Mouse (Mus musculus): ENCODE data around the gene Hdac4.
A peak's percentile ranks its signal among the peaks of the same experiment; 100 is the strongest.

The Hdac4 gene

GRCm38 (mm10) chr1:92100371-92100891 lies 95.1 kb downstream of the Hdac4 start:
- peak; percentile 98 for DNase-seq (ENCODE audit: low spot score)

GRCm38 (mm10) chr1:92099964-92100363 lies 95.5 kb downstream of the Hdac4 start:
- DNase-seq (ENCODE audit: low spot score), result no peak

- DNase-seq (ENCODE audit: low spot score), result peak; percentile 97
Measured at GRCm38 (mm10) chr1:92099502-92099901, 96.0 kb downstream of the Hdac4 start.

GRCm38 (mm10) chr1:92098456-92098855 lies 97.0 kb downstream of the Hdac4 start:
- no peak for DNase-seq (ENCODE audit: low spot score)

DNA sequence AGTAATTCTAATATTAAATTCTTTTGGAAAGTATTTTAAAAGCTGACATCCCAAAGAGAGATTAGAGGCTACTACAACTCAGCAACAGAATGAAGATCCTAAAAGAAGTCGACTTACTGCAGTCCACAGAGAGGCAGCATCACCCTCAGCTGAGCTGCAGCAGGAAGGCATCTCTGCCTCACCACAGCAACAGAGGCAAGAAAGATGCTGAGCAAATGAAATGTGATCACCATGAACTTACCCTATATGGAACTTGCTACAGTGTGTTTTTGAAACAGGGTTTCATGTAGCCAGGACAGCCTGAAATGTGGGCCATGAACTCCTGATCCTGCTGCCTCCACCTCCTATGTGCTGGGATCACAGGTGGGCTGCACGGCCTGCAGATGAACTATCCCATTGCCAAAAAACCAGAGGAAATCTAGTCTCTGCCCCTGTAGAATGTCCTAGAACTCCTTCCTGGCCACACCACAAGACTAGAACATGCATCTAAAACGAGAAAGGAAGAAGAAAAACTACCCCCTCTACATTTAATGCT lies 98.4 kb downstream of the Hdac4 start:
- DNase-seq (ENCODE audit: low spot score), result no peak

- no peak for DNase-seq (ENCODE audit: low spot score)
Measured at GRCm38 (mm10) chr1:92092286-92092685, 103.2 kb downstream of the Hdac4 start.

GRCm38 (mm10) chr1:92087821-92088220 lies 107.7 kb downstream of the Hdac4 start:
- no peak for DNase-seq (ENCODE audit: low spot score)

DNA sequence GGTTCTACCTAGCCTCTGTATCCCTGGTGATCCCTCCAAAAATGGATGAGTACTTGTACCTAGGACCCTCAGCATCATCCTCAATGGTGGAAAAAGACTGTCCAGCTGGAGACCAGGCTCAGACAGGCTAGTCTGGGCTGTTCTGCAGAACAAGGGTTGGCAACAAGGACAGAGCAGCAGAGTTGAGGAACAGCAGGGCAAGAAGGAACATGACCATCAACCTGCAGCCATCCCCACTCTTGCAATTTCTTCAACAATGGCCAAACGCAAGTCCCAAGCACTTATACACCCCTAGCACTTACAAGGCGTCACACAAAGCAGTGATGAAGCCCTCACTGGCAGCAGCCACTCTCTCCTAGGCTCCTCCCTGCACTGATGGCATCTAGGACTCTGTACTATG lies 108.2 kb downstream of the Hdac4 start:
- no peak for DNase-seq (ENCODE audit: low spot score)

DNA sequence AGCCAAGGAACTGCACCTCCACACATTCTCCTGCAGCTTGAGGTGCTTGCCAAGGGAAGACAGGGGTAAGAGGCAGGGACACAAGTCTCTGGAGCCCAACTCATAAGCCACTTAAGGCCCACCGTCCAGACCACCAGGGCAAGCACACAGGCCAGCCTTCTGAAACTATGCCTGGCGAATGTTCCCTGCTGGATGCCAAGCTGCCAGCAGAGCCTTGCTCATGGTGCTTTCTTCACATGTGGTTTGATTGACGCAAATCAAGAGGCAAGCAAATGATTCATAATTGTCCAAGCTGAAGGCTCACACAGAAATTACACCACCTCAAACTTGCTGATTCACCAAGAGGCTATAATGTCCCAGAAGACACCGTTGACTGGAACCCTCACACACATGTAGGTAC lies 108.7 kb downstream of the Hdac4 start:
- DNase-seq (ENCODE audit: low spot score), result peak; percentile 56

DNA sequence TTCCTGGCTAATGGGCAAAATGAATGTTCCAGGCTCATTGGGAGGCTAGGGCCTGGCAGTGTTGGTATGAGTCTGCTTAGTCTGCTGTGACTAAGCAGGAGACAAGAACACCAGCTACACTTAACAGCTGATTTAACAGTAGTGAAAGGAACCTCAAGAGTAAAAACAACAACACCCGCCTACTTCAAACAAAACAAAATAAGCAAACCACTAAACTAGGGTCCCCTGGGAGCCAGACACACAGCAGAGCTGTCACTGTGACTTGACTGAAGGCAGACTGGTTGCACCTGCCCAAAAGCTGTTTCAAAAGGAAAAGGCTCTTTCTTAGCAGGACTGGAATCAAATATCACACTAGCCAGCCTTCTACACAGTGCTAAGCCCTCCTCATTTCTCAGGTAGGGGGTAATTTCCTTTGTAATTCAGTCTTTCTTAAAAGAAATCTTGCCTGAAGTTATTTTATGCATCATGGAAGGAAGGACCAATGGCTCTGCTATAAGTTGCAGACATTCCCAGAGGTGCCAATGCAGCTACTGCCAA lies 109.2 kb downstream of the Hdac4 start:
- no peak for DNase-seq (ENCODE audit: low spot score)

DNA sequence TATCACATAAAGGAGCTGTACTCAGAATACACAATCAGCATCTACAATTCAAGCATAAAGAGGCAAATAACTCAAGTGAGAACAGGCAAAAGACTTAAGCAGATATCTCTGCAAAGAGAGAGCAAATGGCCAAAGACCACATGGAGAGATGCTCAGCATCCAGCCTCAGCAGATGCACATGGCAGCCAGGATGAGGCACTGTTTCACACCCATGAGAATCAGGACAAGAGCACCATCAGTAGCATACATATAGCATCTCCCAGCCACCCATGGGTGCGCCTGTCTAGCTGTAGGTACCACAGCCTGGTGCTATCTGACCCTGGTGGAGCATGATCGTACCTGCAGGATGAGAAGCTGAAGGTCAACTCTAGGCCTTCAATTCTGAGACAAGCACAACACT lies 110.8 kb downstream of the Hdac4 start:
- no peak for DNase-seq (ENCODE audit: low spot score)

- DNase-seq (ENCODE audit: low spot score), result no peak
Measured at GRCm38 (mm10) chr1:92084004-92084403, 111.5 kb downstream of the Hdac4 start.

- DNase-seq (ENCODE audit: low spot score), result no peak
Measured at GRCm38 (mm10) chr1:92082837-92083541, 112.5 kb downstream of the Hdac4 start.

DNA sequence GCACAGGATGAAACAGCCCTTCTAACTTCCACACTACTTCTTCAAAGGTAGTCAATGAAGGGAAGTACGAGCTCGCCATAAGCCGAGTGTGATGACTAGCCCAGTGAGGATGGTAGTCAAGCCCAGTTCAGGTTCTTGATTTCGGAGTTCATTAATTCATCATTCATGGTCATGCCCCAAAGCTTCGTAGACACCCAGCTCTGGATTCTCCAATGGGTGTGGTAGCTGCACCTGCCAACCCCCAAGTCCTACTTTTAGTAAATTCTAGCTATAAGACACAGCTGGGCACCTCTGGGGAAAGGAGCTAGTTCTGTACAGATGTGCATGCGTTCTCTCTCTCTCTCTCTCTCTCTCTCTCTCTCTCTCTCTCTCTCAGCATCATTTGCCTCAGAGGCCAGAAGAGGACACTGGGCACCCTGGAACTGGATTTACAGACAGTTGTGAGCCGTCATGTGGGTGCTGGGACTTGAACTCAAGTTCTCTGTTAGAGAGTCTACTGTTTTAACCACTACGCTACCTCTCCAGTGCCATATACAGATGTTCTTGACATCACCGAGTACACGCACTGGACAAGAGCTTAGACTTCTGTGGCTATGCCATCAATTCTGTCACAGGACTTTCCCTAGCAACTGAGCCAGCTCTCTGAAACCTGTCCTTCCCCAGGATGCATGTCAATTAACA lies 113.2 kb downstream of the Hdac4 start:
- DNase-seq (ENCODE audit: low spot score), result no peak

DNA sequence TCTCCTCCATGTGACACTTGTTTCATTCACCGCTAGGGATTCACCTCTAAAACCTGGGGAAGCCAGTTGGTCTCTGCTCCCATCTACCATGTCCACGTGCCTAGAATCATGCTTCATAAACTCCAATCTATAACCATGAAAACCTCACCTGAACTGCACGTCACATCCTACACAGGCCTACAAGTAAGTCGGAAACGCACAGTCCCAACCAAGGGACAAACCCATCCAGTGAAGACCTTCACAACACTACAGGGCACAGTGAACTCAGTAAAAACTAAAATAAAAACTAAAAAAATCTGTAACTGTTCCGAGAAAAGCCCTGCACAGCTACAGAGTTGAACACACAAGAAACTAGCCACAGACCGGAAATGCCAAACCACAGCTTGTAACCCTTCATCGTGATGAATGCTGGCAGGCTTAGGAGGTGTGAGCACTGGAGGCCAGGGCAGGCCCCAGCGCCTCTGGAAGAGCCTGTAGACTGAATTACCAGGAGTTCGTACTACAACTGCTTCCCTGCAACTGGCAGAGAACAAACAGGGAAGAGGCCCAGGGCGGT lies 115.4 kb downstream of the Hdac4 start:
- DNase-seq (ENCODE audit: low spot score), result no peak

- peak; percentile 45 for DNase-seq (ENCODE audit: low spot score)
Measured at GRCm38 (mm10) chr1:92075312-92075711, 120.2 kb downstream of the Hdac4 start.

- DNase-seq (ENCODE audit: low spot score), result no peak
Measured at GRCm38 (mm10) chr1:92074655-92075054, 120.8 kb downstream of the Hdac4 start.

DNA sequence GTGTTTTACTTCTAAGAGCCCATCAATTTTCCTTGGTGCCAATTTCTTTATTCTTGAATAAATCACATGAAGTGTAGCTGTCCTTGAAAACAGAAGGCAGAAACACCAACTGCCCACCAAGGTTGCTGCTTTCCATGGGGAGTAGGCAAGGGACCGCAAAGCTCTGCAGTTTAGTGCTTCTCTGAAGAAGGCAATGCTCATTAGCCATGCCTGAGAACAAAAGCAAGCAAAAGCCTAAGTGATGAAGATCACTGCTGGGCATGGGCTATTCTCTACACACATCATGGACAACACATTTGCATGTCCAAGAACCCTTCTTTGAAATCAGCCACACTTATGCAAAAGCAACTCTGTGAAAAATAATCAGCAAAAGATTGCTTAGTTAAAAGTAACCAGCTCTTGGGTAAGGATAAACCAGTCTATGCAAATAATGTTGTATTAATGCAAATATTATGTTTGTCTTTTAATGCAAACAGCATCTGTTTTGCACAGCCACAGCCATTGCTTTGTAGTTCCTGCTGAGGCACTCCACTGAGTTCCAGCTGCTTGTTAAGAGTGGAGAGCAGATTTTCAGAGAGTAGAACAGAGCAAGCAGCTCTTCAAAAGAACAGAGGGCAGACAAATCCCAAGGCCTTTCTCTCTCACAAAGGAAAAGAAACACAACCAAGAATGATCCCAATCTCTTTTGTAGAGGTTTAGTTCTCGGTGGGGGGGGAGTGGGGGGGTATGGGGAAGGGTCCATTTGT lies 125.4 kb downstream of the Hdac4 start:
- DNase-seq (ENCODE audit: low spot score), result no peak

- DNase-seq (ENCODE audit: low spot score), result no peak
Measured at GRCm38 (mm10) chr1:92069464-92069863, 126.0 kb downstream of the Hdac4 start.

GRCm38 (mm10) chr1:92064307-92064706 lies 131.2 kb downstream of the Hdac4 start:
- DNase-seq (ENCODE audit: low spot score), result no peak

GRCm38 (mm10) chr1:92063271-92063670 lies 132.2 kb downstream of the Hdac4 start:
- no peak for DNase-seq (ENCODE audit: low spot score)
